Mouse (Mus musculus): ENCODE measurements at regions not wholly inside any gene's neighbourhood (a gene's known extent, or its start where the extent isn't known, plus 50 kb on each side); places are given as distances from the start of the nearest gene placed in this dataset.

DNA sequence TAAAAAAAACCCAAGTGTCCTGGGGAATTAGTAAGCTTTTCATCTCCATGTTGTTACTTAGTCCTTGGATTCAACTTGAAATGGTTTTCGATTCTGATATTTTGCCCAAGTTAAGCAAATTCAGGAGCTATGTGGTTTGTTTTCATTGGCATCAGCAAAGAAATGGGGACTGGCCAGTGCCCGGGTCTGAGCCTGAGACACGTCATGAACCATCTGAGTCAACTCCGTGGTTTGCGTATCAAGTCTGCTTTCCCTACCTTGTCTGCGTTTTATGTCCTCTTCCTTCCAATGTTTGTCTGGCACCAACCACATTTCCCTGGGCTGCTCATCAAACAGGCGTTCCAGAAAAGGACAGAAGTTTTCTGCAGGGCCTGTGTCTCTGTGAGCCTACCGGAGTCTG, 83.7 kb upstream of the Ptch1 start:
- TF ChIP-seq CTCF (IDR thresholded peaks at IDR 0.05; ENCODE audit: low read depth, low read length), result no peak
- TF ChIP-seq POLR2AphosphoS5 (IDR thresholded peaks at IDR 0.05; ENCODE audit: insufficient replicate concordance, low read depth, low read length), result no peak
- no peak for TF ChIP-seq TAL1 (conservative IDR thresholded peaks at IDR 0.05; ENCODE audit: low read depth, low read length)
- TF ChIP-seq GATA1 (IDR thresholded peaks at IDR 0.05; ENCODE audit: borderline replicate concordance, low read length), result no peak
- no peak for TF ChIP-seq GATA2 (IDR thresholded peaks at IDR 0.05; ENCODE audit: borderline replicate concordance, low read depth, low read length)
